Mouse (Mus musculus) inflammation-experienced regulatory T-cells, adult 16 weeks (primary cell): ENCODE results near the gene Gm3033. TPM values are rescaled to one million over a fixed set of nuclear protein-coding genes. Genes with fewer than 3 reads are reported as not detected.

ENCODE experiments used
- polyA plus RNA-seq: library from polyadenylated mRNA; unstranded; fragments of 100-300 nt; shearing (Covaris generic); gene quantifications from one replicate; pipeline ENCODE4 v1.2.1, GENCODE M21; 2017

The Gm3033 gene
- not detected for polyA plus RNA-seq

DNA sequence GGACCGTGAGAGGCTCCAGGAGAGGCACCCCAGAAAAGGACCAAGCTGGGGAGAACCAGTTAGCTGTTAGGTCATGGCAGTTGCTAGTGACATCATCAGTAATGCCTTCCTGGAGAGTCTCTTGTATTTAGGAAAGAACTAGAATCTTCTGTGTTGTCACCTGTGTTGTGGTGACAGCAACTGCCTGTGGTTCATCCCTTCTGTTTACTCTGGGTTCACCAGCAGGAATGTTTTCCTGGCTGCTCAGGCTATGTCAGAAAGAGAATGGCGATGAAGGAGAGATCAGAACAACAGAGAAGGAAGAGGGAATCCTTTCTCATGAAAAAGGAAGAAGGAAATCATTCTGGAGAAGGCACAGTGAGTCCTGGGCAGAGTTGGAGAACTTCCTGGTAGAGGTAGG is at the start of gene Gm3033:
Gene Gm3033 (plus strand): TSS at position 301 of the 400 bp plus-strand sequence.

DNA sequence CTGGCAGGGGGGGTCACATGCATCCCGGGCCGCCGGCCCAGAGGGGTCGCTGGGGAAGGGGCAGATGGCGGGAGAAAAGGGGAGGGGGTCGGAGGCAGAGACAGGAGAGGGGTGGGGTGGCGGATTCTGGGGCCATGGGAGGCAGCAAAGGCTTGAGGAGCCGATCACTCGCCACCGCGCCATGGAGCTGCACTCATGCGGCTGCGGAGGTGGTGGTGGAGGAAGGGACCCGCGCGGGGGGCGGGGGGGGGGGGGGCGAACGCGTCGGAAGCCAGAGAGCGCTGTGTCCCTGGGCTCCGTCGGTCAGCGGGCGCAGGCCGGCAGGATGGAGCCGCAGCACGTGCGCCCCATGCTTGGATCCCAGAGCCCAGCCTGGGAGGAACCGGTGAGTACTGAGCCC is 36.3 kb upstream of the Gm3033 start, which contains the start of gene Gm3002:
Gene Gm3002 (plus strand): TSS at position 301 of the 400 bp plus-strand sequence.

DNA sequence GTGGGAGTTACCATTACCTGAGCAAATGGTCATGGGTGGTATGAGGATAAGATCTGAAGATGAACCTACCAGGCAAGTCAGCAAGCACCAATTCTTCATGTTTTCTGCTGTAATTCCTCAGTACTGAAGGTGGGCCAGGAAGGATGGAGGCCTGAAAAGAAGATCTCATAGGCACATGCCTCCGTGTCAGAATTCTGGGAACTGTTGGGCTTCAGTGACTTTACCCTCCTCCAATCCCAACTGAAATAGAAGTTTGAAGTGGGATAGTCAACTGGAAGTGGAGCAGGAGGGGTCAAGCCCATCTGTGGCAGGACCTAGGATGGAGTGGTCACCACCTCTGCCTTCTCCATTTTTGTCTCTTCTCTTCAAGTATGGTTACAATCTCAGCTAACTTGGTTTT is 37.8 kb downstream of the Gm3033 start, which contains the start of gene Gm2916:
Gene Gm2916 (plus strand): TSS at position 301 of the 400 bp plus-strand sequence.

Other genes with a start within 250 kb of the Gm3033 start
- gene Gm3012, start 211.7 kb upstream of the Gm3033 start, polyA plus RNA-seq: not detected
- 12.5 TPM for gene Gm3020, start 194.2 kb upstream of the Gm3033 start, polyA plus RNA-seq
- gene Gm3043, start 157.5 kb upstream of the Gm3033 start, polyA plus RNA-seq: not detected
- 0.35 TPM for gene Gm3002, start 36.2 kb upstream of the Gm3033 start, polyA plus RNA-seq
- not detected for gene Gm2916, start 37.9 kb downstream of the Gm3033 start, polyA plus RNA-seq
- gene Gm3029, start 85.5 kb downstream of the Gm3033 start, polyA plus RNA-seq: not detected
- 0.85 TPM for gene Gm3095, start 117.3 kb downstream of the Gm3033 start, polyA plus RNA-seq
- not detected for gene Gm3099, start 152.1 kb downstream of the Gm3033 start, polyA plus RNA-seq
- gene Gm5796, start 177.7 kb downstream of the Gm3033 start, polyA plus RNA-seq: 2.8 TPM
- 0.57 TPM for gene Gm3115, start 237.9 kb downstream of the Gm3033 start, polyA plus RNA-seq